Mouse (Mus musculus) midbrain, embryonic 14.5 days (tissue): ENCODE data around the gene Aldh1b1. TPM values are rescaled to one million over a fixed set of nuclear protein-coding genes. Genes with fewer than 3 reads are reported as not detected.

ENCODE experiments used
- ATAC-seq: fragments of 200-750 bp; cut with Nextera tagmentation; 2 replicates; pipeline ENCODE4 v1.8.0; 2017; ENCODE audit warnings: moderate number of reproducible peaks, moderate library complexity; ENCODE audit not compliant: low FRiP score, low TSS enrichment
- DNase-seq: peaks from one replicate; pipeline ENCODE4 v3.0.0-alpha.2; 2015
- H3K27ac ChIP-seq: fragments of 300-500 bp; sonication (generic); replicated peaks from 2 replicates; pipeline ENCODE4 v1.5.1; 2014; ENCODE audit warnings: mild to moderate bottlenecking, low read depth, low read length, moderate library complexity
- H3K27me3 ChIP-seq: fragments of 300-500 bp; sonication (generic); 2 replicates; pipeline ENCODE4 v1.6.1; 2014; ENCODE audit warnings: low read length, control low read depth, mixed read lengths; ENCODE audit not compliant: control insufficient read depth, insufficient read depth
- H3K36me3 ChIP-seq: fragments of 300-500 bp; sonication (generic); 2 replicates; pipeline ENCODE4 v1.6.1; 2014; ENCODE audit warnings: low read length, control low read depth; ENCODE audit not compliant: control insufficient read depth, insufficient read depth
- H3K4me1 ChIP-seq: fragments of 300-500 bp; sonication (generic); 2 replicates; pipeline ENCODE4 v1.6.1; 2014; ENCODE audit warnings: mild to moderate bottlenecking, antibody characterized with exemption, low read length, control low read depth; ENCODE audit not compliant: control insufficient read depth, insufficient read depth
- H3K4me2 ChIP-seq: fragments of 300-500 bp; sonication (generic); 2 replicates; pipeline ENCODE4 v1.6.1; 2014; ENCODE audit warnings: mild to moderate bottlenecking, low read length, moderate library complexity
- H3K4me3 ChIP-seq: fragments of 300-500 bp; sonication (generic); replicated peaks from 2 replicates; pipeline ENCODE4 v1.5.1; 2014; ENCODE audit warnings: low read depth, low read length
- H3K9ac ChIP-seq: fragments of 300-500 bp; sonication (generic); replicated peaks from 2 replicates; pipeline ENCODE4 v1.6.1; 2014; ENCODE audit warnings: mild to moderate bottlenecking, low read length, moderate library complexity
- H3K9me3 ChIP-seq: fragments of 300-500 bp; sonication (generic); 2 replicates; pipeline ENCODE4 v1.6.1; 2016; ENCODE audit warnings: low read length, control low read depth, mixed read lengths; ENCODE audit not compliant: control insufficient read depth
- WGBS: fragments of 180-500 bp; shearing (Covaris S2); extraction: QIAGEN DNeasy Blood & Tissue Kit; methylation state at CpG from one replicate; pipeline ENCODE4 v1.1.7; 2014; 5-methylcytosine and 5-hydroxymethylcytosine counted together
- polyA plus RNA-seq: library from polyadenylated mRNA; unstranded; fragments of >200 nt; fragmentation: Nextera tagmentation; extraction: Ambion mirVana; gene quantifications from 2 replicates; pipeline ENCODE4 v1.2.1, GENCODE M21; 2014

Aldh1b1 gene
- polyA plus RNA-seq, 1 experiment from 2014 or later = 15.2 TPM

DNA sequence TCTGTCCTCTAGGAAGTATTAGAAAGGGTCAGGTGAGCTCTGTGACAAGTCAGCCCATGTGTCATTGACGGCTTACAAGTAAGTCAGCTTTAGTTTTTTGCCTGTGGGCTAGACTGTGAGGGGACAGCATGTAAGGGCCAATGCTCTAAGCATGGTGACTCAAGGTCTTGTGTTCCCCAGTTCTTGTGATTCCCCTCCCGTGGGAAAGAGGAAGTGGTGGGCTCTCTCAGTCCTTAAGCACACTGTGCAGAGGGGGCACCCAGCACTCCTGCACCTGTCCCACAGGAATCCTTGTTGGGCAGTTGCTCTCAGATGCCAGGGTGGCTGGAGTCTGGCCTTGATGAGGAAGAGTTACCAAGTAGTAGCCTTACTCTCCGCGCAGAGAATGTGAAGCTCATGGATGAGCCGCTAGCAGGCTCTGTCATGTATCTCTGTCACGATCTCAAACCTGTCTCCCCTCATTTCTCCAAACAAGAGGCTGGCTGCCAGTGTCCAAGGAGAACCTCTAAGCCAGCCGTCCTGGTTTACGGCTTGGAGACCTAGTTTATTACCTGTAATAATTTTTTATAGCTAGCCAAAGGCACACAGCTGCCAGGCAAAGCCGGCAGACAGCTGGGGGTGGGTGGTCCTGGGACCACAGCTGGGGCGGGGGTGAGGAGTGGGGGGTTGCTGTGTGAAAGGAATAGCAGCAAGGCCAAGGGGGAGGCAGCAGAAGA is 49.4 kb downstream of the Aldh1b1 start, which contains the start of gene Stra6l:
Gene Stra6l, plus strand, starts transcription at position 556 of the 716 bp plus-strand sequence.
- no peak for DNase-seq
- 78% methylated on average over 10 of the region's 10 CpGs for WGBS
- no peak within 1 kb of the TSS for H3K4me3 ChIP-seq

DNA sequence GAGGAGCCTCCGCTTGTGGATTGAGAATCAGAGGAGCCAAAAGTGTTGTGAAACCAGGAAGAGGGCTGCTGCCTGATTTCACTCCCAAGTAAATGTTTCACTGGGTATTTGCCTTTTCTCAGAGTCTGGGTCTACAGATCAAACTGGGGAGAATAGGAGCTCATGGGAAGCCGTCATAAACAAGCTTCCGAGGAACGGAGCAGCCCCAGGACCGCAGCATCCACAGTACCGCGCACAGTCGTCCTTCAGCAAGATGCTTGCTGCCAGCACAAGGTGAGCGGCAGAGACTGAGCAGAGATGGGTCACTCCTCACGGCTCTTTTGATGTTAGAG is 50.0 kb downstream of the Aldh1b1 start:
- WGBS = 42% methylated on average over 10 of the region's 10 CpGs
- Histone ChIP-seq H3K9me3 (no peaks in the 10 kb centered on the region), H3K36me3 (no peaks in the 10 kb centered on the region), H3K4me1 (no peaks in the 10 kb centered on the region), H3K27ac (no peak overlapping the region), H3K4me2 (no peak overlapping the region), H3K4me3 (no peak overlapping the region), H3K9ac (no peak overlapping the region), H3K27me3 (no peaks in the 10 kb centered on the region)
- ATAC-seq = no peak
- no peak for DNase-seq

More for the DNA sequence above, 49.4 kb downstream of the Aldh1b1 start, which contains the start of gene Stra6l:
- no peak within 1 kb of the TSS for H3K27ac ChIP-seq
- no peaks in the 10 kb centered on the region for H3K4me1 ChIP-seq
- no peak for ATAC-seq
- no peak within 1 kb of the TSS for H3K9ac ChIP-seq
- H3K4me2 ChIP-seq = no peak within 1 kb of the TSS
- no peaks in the 10 kb centered on the region for H3K9me3 ChIP-seq
- H3K36me3 ChIP-seq = no peaks in the 10 kb centered on the region
- no peaks in the 10 kb centered on the region for H3K27me3 ChIP-seq

DNA sequence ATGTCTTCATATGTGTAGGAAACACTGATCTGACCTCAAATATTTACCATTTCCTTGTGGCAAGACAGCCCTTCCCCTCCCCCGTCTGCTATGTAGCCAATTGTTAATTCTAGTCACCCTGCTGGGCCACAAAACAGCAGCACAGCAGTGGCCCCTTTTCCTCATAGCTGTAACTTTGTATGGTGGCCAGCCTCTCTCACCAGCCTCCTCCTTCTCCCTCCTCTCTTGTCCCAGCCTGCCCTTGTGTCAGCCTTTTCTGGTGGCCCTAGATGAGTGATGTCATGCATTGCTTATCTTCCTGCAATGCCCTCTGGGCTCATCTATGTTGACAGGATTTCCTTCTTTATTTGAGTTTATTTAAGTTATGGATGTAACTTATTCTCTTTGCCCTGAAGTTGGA is 50.6 kb downstream of the Aldh1b1 start:
- H3K27me3 ChIP-seq = no peaks in the 10 kb centered on the region
- ATAC-seq (no peak), DNase-seq (no peak)
- no peaks in the 10 kb centered on the region for H3K36me3 ChIP-seq
- no peaks in the 10 kb centered on the region for H3K9me3 ChIP-seq
- no peak overlapping the region for H3K4me3 ChIP-seq
- no peak overlapping the region for H3K4me2 ChIP-seq
- no peak overlapping the region for H3K27ac ChIP-seq
- 18% methylated on average over 1 of the region's 1 CpGs for WGBS
- H3K4me1 ChIP-seq = no peaks in the 10 kb centered on the region
- no peak overlapping the region for H3K9ac ChIP-seq

DNA sequence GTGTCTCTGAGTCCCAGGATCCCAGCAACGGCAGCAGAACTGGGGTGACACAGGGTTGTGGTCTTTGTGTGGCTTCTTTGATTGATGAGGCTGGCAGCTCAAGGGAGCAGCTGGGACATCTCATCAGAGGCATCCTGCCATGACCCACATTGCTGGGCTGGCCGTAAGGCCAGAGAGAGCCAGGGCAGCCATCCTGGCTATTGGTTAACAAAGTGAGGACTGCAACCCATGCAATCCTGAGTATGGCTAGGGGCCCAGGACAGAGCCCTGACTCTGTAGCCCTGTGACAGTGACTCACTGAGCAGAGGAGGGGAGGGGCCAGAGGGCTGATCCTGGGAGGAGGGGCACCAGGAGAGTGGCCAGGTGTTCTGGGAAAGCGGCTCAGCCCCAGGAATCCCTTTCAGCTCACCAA is 52.8 kb downstream of the Aldh1b1 start:
- no peak overlapping the region for H3K9ac ChIP-seq
- H3K27ac ChIP-seq = no peak overlapping the region
- H3K4me3 ChIP-seq = no peak overlapping the region
- DNase-seq (no peak), ATAC-seq (no peak)
- no peak overlapping the region for H3K4me2 ChIP-seq
- no peaks in the 10 kb centered on the region for H3K36me3 ChIP-seq
- H3K27me3 ChIP-seq = no peaks in the 10 kb centered on the region
- 56% methylated on average over 3 of the region's 3 CpGs for WGBS
- no peaks in the 10 kb centered on the region for H3K9me3 ChIP-seq
- H3K4me1 ChIP-seq = no peaks in the 10 kb centered on the region

DNA sequence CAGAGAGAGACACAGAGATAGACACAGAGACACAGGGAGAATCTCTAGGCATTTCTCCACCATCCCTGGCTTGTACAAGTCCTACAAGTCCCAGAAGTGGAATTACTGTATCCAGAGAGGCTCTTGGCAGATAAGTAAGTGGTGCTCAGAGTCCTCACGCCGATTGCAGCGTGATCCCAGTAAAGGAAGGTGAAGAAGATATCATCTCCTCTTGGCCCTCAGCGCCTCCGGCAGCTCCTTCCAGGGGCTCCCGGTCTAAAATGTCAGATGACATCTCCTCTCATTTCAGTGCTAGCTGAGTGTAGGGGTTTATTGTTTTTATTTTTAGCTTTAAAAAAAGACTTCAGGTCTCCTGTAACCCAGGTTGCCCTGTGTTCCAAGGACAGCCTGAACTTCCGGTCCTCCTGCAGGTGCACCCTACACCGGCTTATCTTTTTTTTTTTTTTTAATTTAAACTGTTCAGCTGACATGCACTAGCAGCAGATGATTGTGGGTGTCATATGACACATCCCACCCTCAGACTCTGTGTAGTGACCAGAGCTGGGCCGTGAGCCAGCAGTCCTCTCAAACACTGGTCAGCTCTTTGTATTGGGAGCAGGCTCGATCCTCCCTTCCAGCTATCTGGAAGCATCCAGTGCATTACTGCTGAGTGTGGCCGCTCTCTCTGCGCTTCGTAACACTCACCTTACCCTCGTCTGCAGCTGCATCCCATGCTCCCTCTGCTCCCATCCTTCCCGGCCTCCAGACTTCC is 54.8 kb downstream of the Aldh1b1 start:
- no peaks in the 10 kb centered on the region for H3K36me3 ChIP-seq
- ATAC-seq (no peak), DNase-seq (no peak)
- H3K27ac ChIP-seq = no peak overlapping the region
- 81% methylated on average over 15 of the region's 15 CpGs for whole genome bisulfite sequencing
- no peak overlapping the region for H3K4me3 ChIP-seq
- H3K4me2 ChIP-seq = no peak overlapping the region
- H3K27me3 ChIP-seq = no peaks in the 10 kb centered on the region
- no peaks in the 10 kb centered on the region for H3K4me1 ChIP-seq
- no peaks in the 10 kb centered on the region for H3K9me3 ChIP-seq
- H3K9ac ChIP-seq = no peak overlapping the region

Other genes with a start within 250 kb of the Aldh1b1 start
- gene Igfbpl1, start 27.9 kb downstream of the Aldh1b1 start, polyA plus RNA-seq = 112 and 143 TPM in 2 replicates
- 1.1 and 1.7 TPM in 2 replicates for gene Stra6l, start 49.6 kb downstream of the Aldh1b1 start, polyA plus RNA-seq
- 0.07 and 0.14 TPM in 2 replicates for gene Ccdc180, start 91.3 kb downstream of the Aldh1b1 start, polyA plus RNA-seq
- 18.8 and 24.7 TPM in 2 replicates for gene Tdrd7, start 166.3 kb downstream of the Aldh1b1 start, polyA plus RNA-seq
- gene Tmod1, start 239.9 kb downstream of the Aldh1b1 start, polyA plus RNA-seq = 0.53 and 0.76 TPM in 2 replicates